Mouse (Mus musculus) spleen, adult 2 months (tissue): ENCODE data around the gene Hip1r.

Experiments used
- CTCF ChIP-seq: fragments of 200-500 bp; IDR thresholded peaks from 2 replicates; pipeline ENCODE4 v1.5.1; 2011; ENCODE audit warnings: mild to moderate bottlenecking, inconsistent platforms; ENCODE audit not compliant: insufficient read depth, insufficient read length, insufficient replicate concordance; ENCODE audit errors: extremely low read depth
- POLR2A ChIP-seq: fragments of 200-500 bp; IDR thresholded peaks from 2 replicates; pipeline ENCODE4 v1.6.1; 2011; ENCODE audit warnings: low read depth, low read length, inconsistent platforms

GRCm38 (mm10) chr5:123982838-123983237 lies 9.4 kb downstream of the Hip1r start:
- TF ChIP-seq CTCF = no peak
- TF ChIP-seq POLR2A = no peak
